Mouse (Mus musculus) CD4-positive, CD25-positive, alpha-beta regulatory T cell, adult 4 months (primary cell): ENCODE measurements around the gene Lrrc72. TPM values are rescaled to one million over a fixed set of nuclear protein-coding genes. Genes with fewer than 3 reads are reported as not detected.

Source experiments
- ATAC-seq: one replicate; pipeline ENCODE4 v1.8.0; 2017
- polyA plus RNA-seq, 2 experiments: library from polyadenylated mRNA; unstranded; fragments of 100-300 nt; shearing (Covaris generic); gene quantifications; one replicate each; pipeline ENCODE4 v1.2.1; 2017

Gene Lrrc72
- not detected for polyA plus RNA-seq

GRCm38 (mm10) chr12:36253298-36253697 is at the start of gene Lrrc72:
TSS of gene Lrrc72 (minus strand) at chr12:36253398.
- ATAC-seq = no peak

GRCm38 (mm10) chr12:36302326-36302725 is 49.1 kb upstream of the Lrrc72 start:
- ATAC-seq = no peak

- ATAC-seq = no peak
Observed at GRCm38 (mm10) chr12:36291346-36291745, 38.1 kb upstream of the Lrrc72 start.

GRCm38 (mm10) chr12:36290465-36290864 is 37.3 kb upstream of the Lrrc72 start:
- ATAC-seq = no peak

- no peak for ATAC-seq
Observed at GRCm38 (mm10) chr12:36289634-36290033, 36.4 kb upstream of the Lrrc72 start.

GRCm38 (mm10) chr12:36274823-36275222 is 21.6 kb upstream of the Lrrc72 start:
- no peak for ATAC-seq

GRCm38 (mm10) chr12:36267670-36268246 is 14.6 kb upstream of the Lrrc72 start:
- no peak for ATAC-seq

GRCm38 (mm10) chr12:36262116-36262721 is 9.0 kb upstream of the Lrrc72 start:
- no peak for ATAC-seq

GRCm38 (mm10) chr12:36255413-36255812 is 2.2 kb upstream of the Lrrc72 start:
- ATAC-seq = no peak

GRCm38 (mm10) chr12:36241171-36241570 is 12.0 kb downstream of the Lrrc72 start:
- peak; percentile 29 for ATAC-seq

GRCm38 (mm10) chr12:36231386-36231785 is 21.8 kb downstream of the Lrrc72 start:
- ATAC-seq = no peak

GRCm38 (mm10) chr12:36224392-36224791 is 28.8 kb downstream of the Lrrc72 start:
- no peak for ATAC-seq

- ATAC-seq = peak; percentile 87
Observed at GRCm38 (mm10) chr12:36216905-36217304, 36.3 kb downstream of the Lrrc72 start.

- ATAC-seq = no peak
Observed at GRCm38 (mm10) chr12:36216230-36216629, 37.0 kb downstream of the Lrrc72 start.

- peak; percentile 60 for ATAC-seq
Observed at GRCm38 (mm10) chr12:36215149-36215480, 38.1 kb downstream of the Lrrc72 start.

GRCm38 (mm10) chr12:36214389-36215148 is 38.6 kb downstream of the Lrrc72 start:
- ATAC-seq = no peak

- no peak for ATAC-seq
Observed at GRCm38 (mm10) chr12:36210096-36210495, 43.1 kb downstream of the Lrrc72 start.

- ATAC-seq = no peak
Observed at GRCm38 (mm10) chr12:36208456-36208855, 44.7 kb downstream of the Lrrc72 start.

- no peak for ATAC-seq
Observed at GRCm38 (mm10) chr12:36207800-36208148, 45.4 kb downstream of the Lrrc72 start.

- ATAC-seq = peak; percentile 34
Observed at GRCm38 (mm10) chr12:36207072-36207799, 46.0 kb downstream of the Lrrc72 start.

GRCm38 (mm10) chr12:36205579-36206119 is 47.5 kb downstream of the Lrrc72 start:
- peak; percentile 75 for ATAC-seq

GRCm38 (mm10) chr12:36194976-36195375 is 58.2 kb downstream of the Lrrc72 start:
- ATAC-seq = no peak

- peak; percentile 84 for ATAC-seq
Observed at GRCm38 (mm10) chr12:36190343-36190742, 62.9 kb downstream of the Lrrc72 start.
